In the genomic region with DNA sequence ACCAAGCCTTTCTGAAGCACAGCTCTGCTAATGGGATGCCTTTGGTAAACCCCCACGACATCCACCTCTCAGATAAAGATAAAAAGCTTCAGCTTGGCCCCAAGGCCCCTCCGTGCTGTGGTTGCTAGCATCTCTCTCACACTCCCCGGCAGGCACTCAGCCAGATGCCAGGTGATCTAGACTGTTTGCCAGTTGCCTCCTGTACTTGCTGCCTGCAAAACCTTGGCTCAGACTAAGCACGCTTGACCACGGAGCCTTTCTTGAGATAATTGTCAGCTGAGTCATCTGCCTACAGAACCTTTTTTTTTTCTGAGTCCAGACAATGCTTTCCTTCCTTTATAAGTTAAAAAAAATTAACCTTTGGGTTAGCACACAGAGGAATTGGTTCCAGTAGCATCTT, we compare ENCODE assay signal across 18 mouse cellular contexts.
DNase-seq lines count a peak whose midpoint lies in the region; ATAC-seq and TF ChIP-seq lines count a peak whose summit lies in the region.
"Had no signal": no experiment of that assay in that cellular context is flagged by ENCODE, and none has a peak within 500 bp of the region (broad histone marks: within the 10 kb centered on the region; RNA-seq: fewer than 3 reads in every experiment).

No protein-coding gene starts in this region.

- H3K36me3 ChIP-seq in kidney, embryonic 16.5 days (ENCODE audit: insufficient read depth, low read length), result no peaks in the 10 kb centered on the region
- H3K36me3 ChIP-seq: embryonic facial prominence, embryonic 12.5 days; forebrain, embryonic 10.5 days; hindbrain, embryonic 12.5 days; limb, embryonic 15.5 days; neural tube, embryonic 15.5 days had no signal

- POLR2A ChIA-PET in Patski (lab: Charles Lee), result no interaction called here

- no peak overlapping the region for H3K27ac ChIP-seq in kidney, embryonic 16.5 days (ENCODE audit: low read length)
- H3K27ac ChIP-seq: embryonic facial prominence, embryonic 12.5 days; forebrain, embryonic 10.5 days; hindbrain, embryonic 12.5 days; limb, embryonic 15.5 days; neural tube, embryonic 15.5 days had no signal

- in situ Hi-C loops in Patski (cut with MboI; ENCODE audit: low pct_unique_long_range_greater_than_20kb), result no loop called here

- 69% methylated on average over 5 of the region's 5 CpGs for WGBS in kidney, embryonic 16.5 days

- peaks cover 5% of the 10 kb centered on the region; the same call in 1 of the 2 replicates for H3K4me1 ChIP-seq in kidney, embryonic 16.5 days (ENCODE audit: insufficient read depth, low read length)
- H3K4me1 ChIP-seq: embryonic facial prominence, embryonic 12.5 days; limb, embryonic 15.5 days had no signal

- no peak overlapping the region for H3K9ac ChIP-seq in kidney, embryonic 16.5 days (replicated peaks; ENCODE audit: low read length)
- H3K9ac ChIP-seq: embryonic facial prominence, embryonic 12.5 days; hindbrain, embryonic 12.5 days; limb, embryonic 15.5 days; liver, postnatal 0 days; neural tube, embryonic 15.5 days had no signal

- TF ChIP-seq CTCF in Patski (IDR thresholded peaks at IDR 0.05), result no peak

- CTCF ChIA-PET in Patski (lab: Charles Lee), result interaction anchor here (1.1 to 2.2 kb wide), 3 partner anchors 11 to 83 kb away, joined by 3 to 7 read pairs (median 4); no protein-coding TSS in a partner anchor

- H3K4me2 ChIP-seq in kidney, embryonic 16.5 days (replicated peaks; ENCODE audit: low read depth, low read length), result no peak overlapping the region
- H3K4me2 ChIP-seq: embryonic facial prominence, embryonic 12.5 days; hindbrain, embryonic 12.5 days; limb, embryonic 15.5 days; midbrain, embryonic 11.5 days; neural tube, embryonic 15.5 days had no signal

- no peak for ATAC-seq in kidney, embryonic 16.5 days (ENCODE audit: low FRiP score, low TSS enrichment)
- ATAC-seq in Patski, result peak; percentile 91
- ATAC-seq: activated CD4-positive, CD25-positive, alpha-beta regulatory T cell, adult 4 months; liver, postnatal 0 days had no signal

- no peak overlapping the region for H3K4me3 ChIP-seq in kidney, embryonic 16.5 days (ENCODE audit: low read length)
- H3K4me3 ChIP-seq: embryonic facial prominence, embryonic 12.5 days; forebrain, embryonic 10.5 days; hindbrain, embryonic 12.5 days; limb, embryonic 15.5 days; neural tube, embryonic 15.5 days had no signal

- no peaks in the 10 kb centered on the region for H3K27me3 ChIP-seq in kidney, embryonic 16.5 days (ENCODE audit: insufficient read depth, low read length)
- peaks cover 3% of the 10 kb centered on the region for H3K27me3 ChIP-seq in Patski
- H3K27me3 ChIP-seq: hindbrain, embryonic 12.5 days; limb, embryonic 15.5 days; neural tube, embryonic 15.5 days had no signal

- DNase-seq in kidney, adult 9 months, result peak; percentile 19
- peak; percentile 80 for DNase-seq in 3T3-L1 (ENCODE audit: low read depth, low spot score)
- peak; percentile 86 for DNase-seq in Patski (ENCODE audit: low read depth, low spot score)
- peak; percentile 41 to 53 for DNase-seq in cerebellum, postnatal 36 days
- no peak for DNase-seq in layer of hippocampus, adult 18-20 months (ENCODE audit: low spot score in 2 of 2)
- no peak for DNase-seq in adrenal gland, adult 8-10 months
- DNase-seq: layer of hippocampus, adult 9-11 months; liver, postnatal 0 days; lung, postnatal 4 days; thymus, postnatal 4 days had no signal

- no peaks in the 10 kb centered on the region for H3K9me3 ChIP-seq in kidney, embryonic 16.5 days (ENCODE audit: low read length)
- H3K9me3 ChIP-seq: embryonic facial prominence, embryonic 12.5 days; forebrain, embryonic 10.5 days; limb, embryonic 15.5 days; neural tube, embryonic 15.5 days had no signal

Comparison
In these comparisons a context has a peak if more than half of its experiments do, and no peak if none do; other contexts are left out.
1. DNase-seq: peak in kidney, adult 9 months (single experiment), 3T3-L1 (single experiment), Patski (single experiment) and cerebellum, postnatal 36 days (2 of 2); none in layer of hippocampus, adult 18-20 months (0 of 2) and adrenal gland, adult 8-10 months (single experiment).